Mouse (Mus musculus) layer of hippocampus, adult 18-20 months (tissue): ENCODE results near the gene Prpf38b. TPM values are rescaled to one million over a fixed set of nuclear protein-coding genes. Genes with fewer than 3 reads are reported as not detected.
A peak's percentile ranks its signal among the peaks of the same experiment; 100 is the strongest.
"Not testable (repeated sequence)": the region's sequence is repeated elsewhere in the genome, so short reads cannot be mapped to it uniquely, and the experiment has no call there.

ENCODE experiments used
- DNase-seq, 2 experiments: peaks; one replicate each; pipeline ENCODE4 v3.0.0; 2022; ENCODE audit warnings: low spot score in 2 of 2
- total RNA-seq, 2 experiments: library from RNA; stranded (reverse); gene quantifications; 2 replicates each; pipeline ENCODE4 v1.2.3; 2021

Prpf38b gene
- total RNA-seq, 2 experiments from 2014 or later: 44.4 to 50.6 TPM

DNA sequence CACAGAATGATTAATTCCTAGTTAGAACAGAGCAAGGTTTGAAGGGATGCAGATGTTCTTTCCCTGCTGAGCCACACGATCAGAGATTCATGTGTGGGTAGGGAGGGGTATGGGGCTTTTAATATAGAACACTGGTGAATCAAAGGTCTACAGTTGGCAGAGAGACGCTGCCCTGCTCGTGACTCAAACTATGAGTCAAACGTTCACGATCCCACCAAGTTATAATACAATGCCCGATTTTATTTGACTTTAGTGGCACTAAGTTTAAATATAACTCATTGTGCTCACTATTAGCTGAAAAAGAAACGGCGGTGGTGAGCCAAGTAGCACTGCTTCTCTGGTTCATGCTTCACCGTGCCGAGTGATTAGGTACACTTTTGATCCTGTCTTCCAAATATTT lies 48.4 kb downstream of the Prpf38b start:
- DNase-seq: no peak

DNA sequence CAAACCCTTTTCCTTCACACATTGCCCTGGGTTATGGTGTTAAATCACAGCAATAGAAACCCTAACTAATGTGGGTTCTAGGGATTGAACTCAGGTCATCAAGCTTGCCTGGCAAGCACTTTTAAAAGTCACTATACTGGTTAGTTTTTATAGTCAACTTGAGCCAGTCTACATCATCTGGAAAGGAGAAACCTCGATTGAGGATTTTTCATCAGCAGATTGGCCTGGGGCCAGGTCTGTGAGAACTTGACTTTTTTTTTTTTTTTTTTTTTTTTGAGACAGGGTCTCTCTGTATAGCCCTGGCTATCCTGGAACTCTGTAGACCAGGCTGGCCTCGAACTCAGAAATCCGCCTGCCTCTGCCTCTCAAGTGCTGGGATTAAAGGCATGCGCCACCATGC lies 49.2 kb downstream of the Prpf38b start:
- not testable (repeated sequence) for DNase-seq

DNA sequence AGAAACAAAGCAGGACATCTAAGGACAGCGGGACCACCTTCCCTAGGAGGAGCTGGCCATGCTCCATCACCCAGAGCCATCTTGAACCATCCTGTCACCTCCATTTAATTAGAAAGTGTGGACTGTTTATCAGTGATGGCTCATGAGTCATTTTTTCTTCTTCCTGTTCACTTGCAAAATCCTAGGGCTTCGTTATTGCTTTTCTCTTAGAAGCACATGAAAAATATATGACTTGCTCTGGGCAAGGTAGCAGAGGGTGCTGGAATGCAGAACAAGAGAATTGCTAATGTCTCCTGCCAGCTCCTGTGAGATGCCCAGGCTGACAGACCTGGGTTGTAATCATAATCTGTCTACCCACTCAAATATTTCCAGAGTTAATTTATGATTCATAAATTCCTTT lies 50.7 kb downstream of the Prpf38b start:
- no peak for DNase-seq

DNA sequence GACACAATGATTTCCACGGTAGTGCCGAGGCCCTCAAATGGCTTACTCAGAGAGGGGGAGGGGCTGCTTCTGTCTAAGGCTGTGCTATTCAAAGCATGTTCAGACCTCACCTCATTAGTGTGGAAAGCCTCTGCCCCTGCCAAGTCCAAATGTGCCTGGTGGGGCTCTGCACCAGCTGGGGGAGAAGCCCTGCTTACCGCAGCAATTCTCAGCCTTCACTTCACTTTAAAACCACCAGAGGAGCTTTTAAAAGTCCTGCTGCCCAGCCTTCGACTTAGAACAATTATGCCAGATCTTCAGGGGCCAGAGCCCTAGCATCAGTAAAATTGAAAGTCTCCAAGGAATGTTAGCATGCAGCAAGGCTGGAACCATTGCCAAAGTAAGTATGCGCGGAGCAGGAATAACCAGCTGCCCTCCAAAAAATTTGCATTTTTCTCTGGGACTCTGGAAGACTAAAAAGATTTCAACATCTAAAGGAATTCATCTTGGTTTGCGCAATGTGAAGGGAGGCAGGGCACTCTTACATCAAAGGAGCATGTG lies 53.2 kb downstream of the Prpf38b start:
- DNase-seq: peak in 1 of 2 experiments; percentile 50

DNA sequence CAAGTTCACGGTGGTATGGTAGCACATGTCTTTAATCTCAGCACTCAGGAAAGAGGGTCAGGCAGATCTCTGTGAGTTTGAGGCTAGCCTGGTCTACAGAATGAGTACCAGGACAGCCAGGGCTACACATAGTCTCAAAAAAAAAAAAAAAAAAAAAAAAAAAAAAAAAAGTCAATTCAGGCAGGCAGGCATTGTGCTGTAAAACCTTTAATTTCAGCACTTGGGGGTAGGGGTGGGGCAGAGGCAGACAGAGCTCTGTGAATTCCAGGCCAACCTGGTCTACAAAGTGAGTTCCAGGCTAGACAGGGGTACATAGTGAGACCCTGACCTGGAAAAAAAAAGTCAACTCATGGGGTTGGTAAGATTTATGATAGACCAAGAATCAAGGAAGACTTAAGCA lies 53.8 kb downstream of the Prpf38b start:
- no peak for DNase-seq

DNA sequence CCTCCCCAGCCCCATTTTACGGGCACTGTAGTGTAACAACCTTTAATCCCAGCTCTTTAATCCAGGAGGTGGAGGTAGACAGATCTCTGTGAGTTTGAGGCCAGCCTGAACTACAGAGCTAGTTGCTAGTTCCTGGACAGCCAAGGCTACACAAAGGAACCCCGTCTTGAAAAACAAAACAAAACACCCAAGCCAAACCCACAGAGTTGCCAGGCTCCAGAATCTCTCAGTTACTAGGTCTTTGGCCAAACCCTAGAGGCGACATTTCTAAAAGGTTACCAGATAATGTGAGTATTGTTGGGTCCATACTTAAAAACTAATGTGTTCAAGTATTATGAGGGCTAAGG lies 54.4 kb downstream of the Prpf38b start:
- DNase-seq: no peak

DNA sequence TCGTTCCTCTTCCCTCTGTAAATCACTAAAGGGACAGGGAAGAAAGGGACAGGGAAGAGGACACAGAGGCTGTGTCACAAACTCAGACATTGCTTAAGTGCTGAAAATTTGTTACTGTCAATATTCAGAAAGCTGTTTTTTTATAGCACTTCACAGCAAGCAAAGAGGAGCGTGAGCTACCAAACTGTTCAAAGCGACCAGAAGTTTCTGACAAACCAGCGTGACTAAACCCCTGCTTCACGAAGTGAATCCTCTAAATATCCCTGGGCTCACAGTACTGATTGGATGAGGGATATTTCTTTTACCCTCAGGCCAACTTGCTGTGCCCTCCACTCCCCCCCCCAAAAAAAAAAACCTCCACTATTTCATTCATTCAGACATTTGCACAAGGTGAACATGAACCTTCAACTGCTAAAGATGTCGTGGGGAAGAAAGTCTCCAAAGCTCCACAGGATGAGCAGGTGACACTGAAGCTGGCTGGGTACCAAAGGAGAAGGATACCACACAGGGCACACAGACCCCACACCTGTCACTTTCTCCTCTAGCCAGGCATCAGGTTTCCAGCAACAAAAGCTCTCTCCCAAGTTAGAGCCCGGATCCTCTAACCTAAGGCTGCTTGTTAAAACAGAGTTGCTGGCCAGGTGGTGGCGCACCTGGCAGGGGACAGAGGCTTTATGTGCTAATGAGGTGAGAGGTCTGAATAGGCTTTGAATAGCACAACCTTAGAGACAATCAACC lies 55.0 kb downstream of the Prpf38b start:
- DNase-seq: no peak

DNA sequence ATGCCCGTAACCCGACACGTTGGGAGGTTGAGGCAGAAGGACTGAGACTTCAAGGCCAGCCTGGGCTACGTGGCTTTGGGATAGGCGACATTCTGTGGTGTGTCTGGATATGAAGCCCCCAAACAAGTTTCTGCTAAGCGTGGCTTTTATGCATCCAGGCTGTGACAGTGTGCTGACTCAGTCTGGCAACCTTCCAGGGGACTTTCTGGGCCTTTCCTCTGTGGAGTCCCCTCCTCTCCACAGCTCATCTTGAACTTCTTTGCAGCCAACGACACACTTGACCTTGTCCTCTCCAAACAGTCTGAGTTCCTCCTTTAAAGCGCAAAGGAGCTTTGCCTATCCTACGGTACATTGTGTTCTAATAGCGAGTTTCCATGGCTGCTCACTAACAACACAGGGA lies 55.7 kb downstream of the Prpf38b start:
- DNase-seq: peak in 1 of 2 experiments; percentile 44

DNA sequence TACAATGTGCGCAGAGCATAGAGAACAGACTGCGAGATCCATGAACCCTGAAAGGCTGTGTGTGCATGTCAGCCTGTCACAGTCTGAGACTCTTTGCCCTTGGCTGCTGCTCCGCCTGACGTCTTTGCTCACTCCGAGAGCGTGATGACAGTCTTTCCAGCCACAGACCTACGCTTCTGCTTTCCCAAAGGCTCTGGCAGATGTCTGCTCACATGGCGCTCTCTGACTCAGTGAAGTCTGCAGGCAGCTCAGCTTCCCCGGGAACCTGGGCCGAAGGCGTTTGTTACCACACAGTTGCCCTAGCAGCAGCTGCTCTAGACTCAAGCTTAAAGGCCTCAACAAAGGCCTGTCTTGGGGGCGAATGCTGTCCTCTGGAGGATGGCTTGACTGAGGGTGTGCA lies 56.2 kb downstream of the Prpf38b start:
- peak; percentile 88 to 96 for DNase-seq

DNA sequence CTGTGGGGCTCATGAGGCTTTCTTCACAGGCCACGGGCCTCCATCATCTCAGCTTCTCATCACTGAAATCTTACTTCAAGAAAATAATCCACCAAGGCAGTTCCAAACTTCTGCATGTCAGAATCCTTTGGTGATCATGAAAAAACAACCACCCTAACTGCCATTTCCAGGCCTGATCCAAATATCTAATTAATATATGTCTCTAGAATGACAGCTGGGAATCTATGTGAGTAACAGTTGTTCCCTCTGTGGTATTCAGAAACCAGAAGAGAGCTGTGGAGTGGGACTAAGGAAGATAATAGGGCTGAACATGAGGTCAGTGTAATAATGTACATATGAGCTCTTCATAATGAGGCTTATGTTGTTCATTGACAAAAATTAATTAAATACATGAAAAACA lies 58.3 kb downstream of the Prpf38b start:
- no peak for DNase-seq

Other genes starting within 250 kb of the Prpf38b start
- gene Gpsm2, start 189.4 kb downstream of the Prpf38b start, total RNA-seq: 10 to 100 TPM; 10.8 to 14.1 TPM
- gene Aknad1, start 172.1 kb downstream of the Prpf38b start, total RNA-seq: not detected
- gene Stxbp3, start 71.2 kb downstream of the Prpf38b start, total RNA-seq: 10 to 100 TPM; 24.7 to 28.4 TPM
- gene Fndc7, start 21.7 kb downstream of the Prpf38b start, total RNA-seq: under 1 TPM in 1 of 2 experiments, not detected in 1; 0.10 TPM
- 1 to 10 TPM; 1.6 to 2.5 TPM for gene Henmt1, start 28.1 kb upstream of the Prpf38b start, total RNA-seq
- gene Gm9857, start 28.7 kb upstream of the Prpf38b start, total RNA-seq: not detected
- gene Fam102b, start 115.9 kb upstream of the Prpf38b start, total RNA-seq: 10 to 100 TPM; 25.8 to 27.0 TPM
- not detected for gene Slc25a54, start 168.7 kb upstream of the Prpf38b start, total RNA-seq
- 1 to 10 TPM; 2.8 to 3.2 TPM for gene Slc25a24, start 211.4 kb upstream of the Prpf38b start, total RNA-seq